Mouse (Mus musculus) liver, embryonic 14.5 days (tissue): ENCODE data around the gene Relt. TPM values are rescaled to one million over a fixed set of nuclear protein-coding genes. Genes with fewer than 3 reads are reported as not detected.

Experiments
- ATAC-seq: fragments of 200-750 bp; cut with Nextera tagmentation; 2 replicates; pipeline ENCODE4 v1.8.0; 2017; ENCODE audit warnings: moderate number of reproducible peaks, mild to moderate bottlenecking, moderate library complexity; ENCODE audit not compliant: insufficient read depth
- DNase-seq, 3 experiments: peaks; one replicate each; pipeline ENCODE4 v3.0.0-alpha.2; 2012 to 2013; ENCODE audit warnings: low read depth in 3 of 3, low spot score in 3 of 3
- H3K27ac ChIP-seq: fragments of 300-500 bp; sonication (generic); 2 replicates; pipeline ENCODE4 v1.5.1; 2014; ENCODE audit warnings: moderate library complexity, mild to moderate bottlenecking, control low read depth, inconsistent platforms
- H3K27me3 ChIP-seq: fragments of 300-500 bp; sonication (generic); 2 replicates; pipeline ENCODE4 v1.6.1; 2014; ENCODE audit warnings: mild to moderate bottlenecking, low read length, moderate library complexity; ENCODE audit not compliant: control insufficient read depth, insufficient read depth
- H3K36me3 ChIP-seq: fragments of 300-500 bp; sonication (generic); replicated peaks from 2 replicates; pipeline ENCODE4 v1.6.1; 2014; ENCODE audit warnings: low read depth; ENCODE audit not compliant: control insufficient read depth, insufficient read depth
- H3K4me1 ChIP-seq, 2 experiments: fragments of 200-500 bp in 1 of 2; fragments of 300-500 bp in 1 of 2; sonication (generic) in 1 of 2; replicated peaks; 2 replicates each; pipeline ENCODE4 v1.6.1; 2012 to 2014; ENCODE audit warnings: antibody characterized with exemption in 1 of 2, inconsistent platforms in 1 of 2, low read length in 1 of 2; ENCODE audit not compliant: control insufficient read depth in 2 of 2, insufficient read depth in 2 of 2
- H3K4me2 ChIP-seq: fragments of 300-500 bp; sonication (generic); 2 replicates; pipeline ENCODE4 v1.6.1; 2014; ENCODE audit warnings: low read depth, mild to moderate bottlenecking, control low read depth, moderate library complexity
- H3K4me3 ChIP-seq, 2 experiments: fragments of 200-500 bp in 1 of 2; fragments of 300-500 bp in 1 of 2; sonication (generic) in 1 of 2; 2 replicates each; pipeline ENCODE4 v1.5.1; 2012 to 2014; ENCODE audit warnings: low read depth in 2 of 2, low read length in 2 of 2, mild to moderate bottlenecking in 2 of 2, control low read depth in 1 of 2, inconsistent platforms in 1 of 2, moderate library complexity in 1 of 2; ENCODE audit not compliant: insufficient read depth in 1 of 2
- H3K9ac ChIP-seq: fragments of 300-500 bp; sonication (generic); replicated peaks from 2 replicates; pipeline ENCODE4 v1.6.1; 2014; ENCODE audit warnings: mild to moderate bottlenecking, control low read depth, moderate library complexity
- H3K9me3 ChIP-seq: fragments of 300-500 bp; sonication (generic); 2 replicates; pipeline ENCODE4 v1.6.1; 2016; ENCODE audit warnings: low read length, mixed read lengths; ENCODE audit not compliant: control insufficient read depth
- CTCF ChIP-seq: IDR thresholded peaks from 2 replicates; pipeline ENCODE4 v1.5.1; 2016; ENCODE audit warnings: antibody characterized with exemption, low read depth, control low read depth
- EP300 ChIP-seq: IDR thresholded peaks from 2 replicates; pipeline ENCODE4 v1.6.1; 2016; ENCODE audit warnings: antibody characterized with exemption, low read depth
- WGBS: fragments of 180-500 bp; shearing (Covaris S2); extraction: QIAGEN DNeasy Blood & Tissue Kit; methylation state at CpG from one replicate; pipeline ENCODE4 v1.1.7; 2014; ENCODE audit not compliant: insufficient replicate concordance; 5-methylcytosine and 5-hydroxymethylcytosine counted together
- polyA plus RNA-seq, 2 experiments: library from polyadenylated mRNA; depleted of rRNA in 1 of 2; stranded (reverse) in 1 of 2; unstranded in 1 of 2; fragments of >200 nt; fragmentation: Nextera tagmentation in 1 of 2; extraction: Ambion mirVana in 1 of 2; gene quantifications; 2 replicates each; pipeline versions ENCODE4 v1.2.1 to v1.2.3; 2012 to 2014

Relt gene
- polyA plus RNA-seq, 2 experiments = 11.7 to 17.2 TPM

DNA sequence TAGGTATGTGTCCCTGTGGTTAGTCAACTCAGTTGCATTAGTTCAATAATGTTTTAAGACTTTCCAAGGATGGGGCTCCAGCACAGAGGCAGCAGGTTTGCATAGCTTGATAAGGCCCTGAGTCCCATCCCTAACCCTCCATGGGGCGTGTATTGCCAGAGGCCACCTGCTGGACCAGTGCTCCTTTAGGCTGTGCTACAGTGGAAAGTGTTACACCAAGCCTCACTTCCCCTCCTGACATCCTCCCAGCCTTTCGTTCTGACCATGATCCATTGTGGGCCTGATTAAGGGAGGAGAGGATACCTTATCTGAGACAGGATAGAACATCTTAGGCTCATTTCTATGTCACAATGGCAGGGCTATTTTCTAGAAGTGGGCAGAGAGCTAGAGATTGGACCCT is 19.4 kb downstream of the Relt start:
- peak in 1 of 3 experiments; percentile 67 for DNase-seq
- H3K4me1 ChIP-seq = peaks cover 51 to 59% of the 10 kb centered on the region in 2 experiments
- H3K4me3 ChIP-seq = peak overlapping the region; percentile 30 to 49
- TF ChIP-seq EP300 (no peak), CTCF (peak; percentile 69)
- peak; percentile 82 for ATAC-seq
- peak overlapping the region; percentile 99 for H3K27ac ChIP-seq
- no peaks in the 10 kb centered on the region for H3K27me3 ChIP-seq
- H3K4me2 ChIP-seq = peak overlapping the region; percentile 93
- peaks cover 35% of the 10 kb centered on the region for H3K36me3 ChIP-seq
- 15% methylated on average over 2 of the region's 2 CpGs for WGBS
- peak overlapping the region; percentile 80 for H3K9ac ChIP-seq
- no peaks in the 10 kb centered on the region; the same call in 1 of the 2 replicates for H3K9me3 ChIP-seq

DNA sequence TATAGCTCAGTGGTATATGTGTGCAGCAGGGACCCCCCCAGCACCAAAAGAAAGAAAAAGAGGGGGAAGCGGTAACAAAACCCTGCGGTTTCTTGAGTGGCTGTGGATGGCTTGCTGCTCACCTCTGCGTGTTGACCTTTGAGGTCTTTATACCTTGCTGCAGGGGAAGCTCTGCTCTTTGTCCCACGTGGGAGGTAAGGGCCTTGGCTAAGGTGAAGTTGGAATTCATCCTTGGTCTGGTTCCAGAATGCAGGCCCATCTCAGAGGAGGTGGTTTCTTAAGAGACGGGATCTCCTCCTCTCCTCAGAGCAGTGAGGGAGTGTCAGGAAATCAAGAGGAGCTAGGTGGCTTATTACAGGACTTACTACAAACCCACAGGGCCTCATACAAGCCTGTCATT is 21.1 kb downstream of the Relt start:
- no peak overlapping the region for H3K4me2 ChIP-seq
- no peak for TF ChIP-seq EP300
- no peak for TF ChIP-seq CTCF
- peaks cover 18% of the 10 kb centered on the region for H3K36me3 ChIP-seq
- WGBS = 94% methylated on average over 5 of the region's 5 CpGs
- H3K9me3 ChIP-seq = no peaks in the 10 kb centered on the region; the same call in 1 of the 2 replicates
- H3K9ac ChIP-seq = no peak overlapping the region
- no peak overlapping the region for H3K4me3 ChIP-seq
- H3K4me1 ChIP-seq = peaks cover 59 to 63% of the 10 kb centered on the region in 2 experiments
- ATAC-seq (no peak), DNase-seq (no peak)
- H3K27ac ChIP-seq = no peak overlapping the region
- no peaks in the 10 kb centered on the region for H3K27me3 ChIP-seq

DNA sequence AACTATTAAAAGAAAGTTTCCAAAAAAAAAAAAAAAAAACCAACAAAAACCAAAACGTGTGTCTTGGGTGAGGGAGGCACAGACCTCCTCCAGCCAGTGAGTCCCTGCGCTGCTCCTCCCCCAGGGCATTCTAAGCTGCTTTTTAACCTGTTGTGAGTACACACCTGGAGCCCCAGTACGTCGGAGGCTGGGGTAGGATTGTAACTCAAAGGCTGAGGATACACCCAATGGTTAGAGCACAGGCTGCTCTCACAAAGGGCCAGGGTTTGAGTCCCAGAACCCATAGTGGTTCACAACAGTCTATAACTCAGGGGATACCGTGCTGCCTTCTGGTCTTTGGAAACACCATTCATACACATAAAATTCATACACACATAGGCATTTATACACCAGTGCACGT is 21.6 kb downstream of the Relt start:
- Histone ChIP-seq H3K9me3 (no peaks in the 10 kb centered on the region; the same call in 1 of the 2 replicates), H3K27ac (no peak overlapping the region), H3K4me1 (peaks cover 59 to 63% of the 10 kb centered on the region in 2 experiments), H3K36me3 (peaks cover 13% of the 10 kb centered on the region), H3K4me3 (no peak overlapping the region), H3K9ac (no peak overlapping the region), H3K27me3 (no peaks in the 10 kb centered on the region), H3K4me2 (no peak overlapping the region)
- DNase-seq (no peak), ATAC-seq (no peak)
- 79% methylated on average over 6 of the region's 6 CpGs for WGBS
- TF ChIP-seq CTCF = no peak
- TF ChIP-seq EP300 = no peak

DNA sequence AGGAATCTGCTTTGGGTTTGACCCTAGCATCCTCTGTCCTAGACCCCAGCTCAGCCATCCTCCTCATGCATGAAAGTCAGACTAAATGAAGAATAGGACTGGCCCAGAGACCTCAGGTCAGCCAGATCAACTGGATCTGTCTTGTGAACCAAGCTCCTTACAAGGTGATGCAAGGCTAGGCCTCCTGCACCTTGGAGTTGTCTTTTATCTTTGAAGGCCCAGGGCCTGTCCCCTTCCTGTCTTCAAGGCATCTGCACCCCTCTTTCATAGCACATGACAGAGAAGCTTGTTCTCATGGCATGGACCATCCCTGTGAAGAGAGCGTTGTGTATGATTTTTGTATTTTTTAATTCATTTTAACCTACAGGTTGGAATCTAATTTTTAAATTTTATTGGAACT is 22.3 kb downstream of the Relt start:
- TF ChIP-seq CTCF (no peak), EP300 (0 out of 2 replicates have a peak, but pooled peaks have one; percentile 39)
- H3K27me3 ChIP-seq = no peaks in the 10 kb centered on the region
- peak overlapping the region; percentile 17 for H3K27ac ChIP-seq
- no peaks in the 10 kb centered on the region; the same call in 1 of the 2 replicates for H3K9me3 ChIP-seq
- H3K36me3 ChIP-seq = peaks cover 10% of the 10 kb centered on the region
- H3K4me2 ChIP-seq = no peak overlapping the region
- H3K9ac ChIP-seq = no peak overlapping the region; the same call in 1 of the 2 replicates
- peaks cover 60 to 64% of the 10 kb centered on the region in 2 experiments for H3K4me1 ChIP-seq
- 64% methylated on average over 1 of the region's 1 CpGs for WGBS
- ATAC-seq (no peak), DNase-seq (no peak)
- H3K4me3 ChIP-seq = no peak overlapping the region

GRCm38 (mm10) chr7:100839632-100840402 is 23.4 kb downstream of the Relt start:
- Histone ChIP-seq H3K4me1 (peaks cover 49 to 59% of the 10 kb centered on the region in 2 experiments), H3K4me2 (no peak overlapping the region)
- peak in 1 of 3 experiments; percentile 51 for DNase-seq

More at GRCm38 (mm10) chr7:100839632-100840402, 23.4 kb downstream of the Relt start:
- Histone ChIP-seq H3K9ac (no peak overlapping the region), H3K27ac (peak overlapping the region; percentile 17), H3K9me3 (no peaks in the 10 kb centered on the region; the same call in 1 of the 2 replicates), H3K27me3 (no peaks in the 10 kb centered on the region), H3K4me3 (no peak overlapping the region), H3K36me3 (peaks cover 10% of the 10 kb centered on the region)
- 64% methylated on average over 6 of the region's 6 CpGs for WGBS
- no peak for ATAC-seq
- TF ChIP-seq EP300 = no peak
- no peak for TF ChIP-seq CTCF
